Mouse (Mus musculus) urinary bladder, postnatal 10 days (tissue): Measurements from ENCODE around the gene Tsga13.

Experiments
- DNase-seq: peaks from one replicate; pipeline ENCODE4 v3.0.0; 2022; ENCODE audit warnings: low spot score

The Tsga13 gene

DNA sequence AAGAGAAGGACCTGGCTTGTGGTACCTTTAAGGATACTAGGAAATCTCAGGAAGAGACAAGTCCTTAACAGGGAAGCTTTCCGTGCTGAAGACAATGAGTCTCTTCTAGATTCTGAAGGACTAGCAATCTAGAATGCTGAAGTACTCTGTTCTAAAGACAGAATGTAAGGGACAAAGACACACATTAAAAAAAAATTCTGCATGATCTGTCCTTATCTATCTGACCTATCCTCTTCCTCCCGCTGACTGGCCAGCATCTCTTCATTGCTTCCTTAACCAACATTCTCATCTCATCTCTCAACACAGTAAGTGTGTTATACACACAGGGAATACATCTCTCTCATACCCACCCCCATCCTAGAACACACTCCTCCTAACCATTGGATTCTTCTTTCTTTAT, at the start of gene Tsga13:
TSS of gene Tsga13 (minus strand) at position 101 of the 400 bp plus-strand sequence.
- DNase-seq, result no peak

DNA sequence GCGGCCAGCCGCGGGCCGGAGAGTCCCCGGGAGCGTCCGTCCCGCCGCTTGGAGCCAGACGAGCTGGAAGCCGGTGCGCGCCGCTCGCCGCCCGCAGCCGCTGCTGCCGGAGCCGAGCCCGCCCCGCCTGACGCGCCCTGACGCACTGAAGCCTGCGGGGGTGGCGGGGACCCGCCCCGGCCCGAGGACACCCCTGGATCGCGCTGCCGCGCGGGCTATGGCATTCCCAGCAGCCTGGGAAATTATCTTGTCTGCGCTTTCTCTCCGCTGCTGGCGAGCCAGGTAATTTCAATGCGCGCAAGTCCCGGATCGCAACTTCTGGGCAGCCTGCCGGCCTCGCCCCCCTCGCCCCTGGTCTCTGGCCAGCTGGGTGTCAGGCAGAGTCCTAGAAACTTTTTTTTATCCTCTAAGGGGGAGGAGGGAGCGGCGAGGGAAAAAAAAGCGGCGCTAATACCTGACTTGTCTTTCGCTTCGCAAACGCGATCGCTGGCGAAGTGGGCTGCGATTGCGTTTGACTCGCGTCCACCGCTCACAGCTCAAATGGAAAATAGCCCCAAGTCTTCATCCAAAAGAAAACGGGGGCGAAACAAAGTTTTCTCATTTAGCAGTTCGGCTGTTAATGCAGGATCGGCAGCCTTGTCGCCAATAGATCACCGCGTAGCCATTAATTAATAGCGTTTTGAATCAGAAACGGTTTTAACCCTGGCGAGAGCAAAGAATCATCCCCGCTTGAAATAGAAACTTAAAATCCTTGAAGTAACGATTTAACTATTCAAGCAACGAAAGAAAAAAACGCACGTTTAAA, 43.6 kb upstream of the Tsga13 start, which contains the start of gene Klf14:
TSS of gene Klf14 (minus strand) at position 343 of the 805 bp plus-strand sequence.
- no peak for DNase-seq

DNA sequence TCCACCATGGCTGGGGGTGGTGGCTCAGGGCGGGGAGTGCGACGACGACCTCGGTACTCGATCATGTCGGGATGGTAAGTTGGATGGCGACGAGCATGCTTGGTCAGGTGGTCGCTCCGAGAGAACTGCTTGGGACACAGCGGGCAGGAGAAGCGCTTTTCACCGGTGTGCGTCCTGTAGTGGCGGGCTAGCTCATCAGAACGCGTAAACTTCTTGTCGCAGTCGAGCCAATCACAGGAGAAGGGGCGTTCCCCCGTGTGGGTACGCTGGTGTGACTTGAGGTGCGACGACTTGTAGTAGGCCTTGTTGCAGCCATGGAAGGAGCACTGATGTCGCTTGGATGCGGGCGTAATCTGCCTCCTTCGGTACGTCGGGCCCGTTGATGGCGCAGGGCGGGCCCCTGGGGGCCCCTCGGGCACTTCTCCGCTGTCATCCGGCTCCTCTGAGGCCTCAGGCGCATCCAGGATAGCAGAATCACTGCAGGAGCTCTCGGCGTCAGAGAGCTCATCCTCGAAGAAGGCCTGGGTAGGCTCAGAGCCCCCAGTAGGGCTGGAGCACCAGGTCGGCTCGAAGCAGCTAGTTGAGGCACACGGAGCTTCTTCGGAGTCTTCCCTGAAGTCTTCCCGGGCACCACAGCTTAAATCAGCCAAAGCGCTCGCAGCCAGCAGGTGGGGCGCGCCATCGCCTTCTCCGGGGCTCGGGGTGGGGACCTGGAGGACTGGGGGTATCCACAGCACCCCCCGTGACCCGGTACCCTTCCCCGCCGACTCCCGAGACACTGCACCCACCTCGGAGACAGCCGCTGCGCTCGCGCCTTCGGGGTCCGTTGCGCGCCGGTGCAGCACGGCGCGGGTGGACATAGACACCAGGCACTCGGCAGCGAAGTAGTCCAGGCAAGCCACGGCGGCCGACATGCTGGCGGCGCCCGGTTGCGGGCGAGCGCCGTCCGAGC, 42.7 kb upstream of the Tsga13 start:
- no peak for DNase-seq

DNA sequence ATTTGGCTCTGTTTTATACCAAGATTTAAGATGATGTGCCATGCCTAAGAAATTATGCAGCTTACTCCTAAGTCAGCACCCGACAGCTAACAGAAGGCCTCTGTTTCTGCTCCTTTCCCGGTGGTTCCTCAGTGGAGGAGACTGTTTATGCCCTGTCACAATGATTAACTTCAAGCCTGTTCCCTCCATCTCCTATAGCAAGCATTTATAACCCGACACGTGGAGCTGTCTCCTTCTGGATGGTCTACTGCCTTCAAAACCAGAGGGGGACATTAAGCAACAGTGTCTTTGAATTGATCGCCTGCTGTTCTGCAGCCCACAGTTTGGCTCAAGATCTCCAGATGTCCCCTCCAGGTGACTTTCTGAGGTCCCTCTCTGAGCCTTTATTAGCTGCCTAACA, 23.9 kb upstream of the Tsga13 start:
- DNase-seq, result no peak

DNA sequence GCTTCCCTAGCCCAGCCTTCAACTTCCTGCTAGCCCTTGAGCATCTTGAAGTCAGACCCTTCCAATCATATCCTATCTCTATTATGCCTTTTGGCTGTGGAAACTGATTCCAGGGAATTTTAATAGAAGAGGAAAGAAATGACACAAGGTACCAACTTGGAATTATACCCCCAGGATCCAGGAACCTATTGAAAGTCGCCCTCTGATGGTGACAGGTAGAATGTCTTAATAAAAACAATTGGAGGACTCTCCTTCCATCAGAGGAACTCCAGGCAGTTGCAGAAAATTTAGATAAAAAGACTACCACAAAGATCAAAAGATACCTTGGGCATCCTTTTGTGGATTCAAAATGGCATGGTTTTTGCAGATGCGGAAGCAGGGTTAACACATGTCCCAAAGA, 7.4 kb upstream of the Tsga13 start:
- DNase-seq, result no peak

DNA sequence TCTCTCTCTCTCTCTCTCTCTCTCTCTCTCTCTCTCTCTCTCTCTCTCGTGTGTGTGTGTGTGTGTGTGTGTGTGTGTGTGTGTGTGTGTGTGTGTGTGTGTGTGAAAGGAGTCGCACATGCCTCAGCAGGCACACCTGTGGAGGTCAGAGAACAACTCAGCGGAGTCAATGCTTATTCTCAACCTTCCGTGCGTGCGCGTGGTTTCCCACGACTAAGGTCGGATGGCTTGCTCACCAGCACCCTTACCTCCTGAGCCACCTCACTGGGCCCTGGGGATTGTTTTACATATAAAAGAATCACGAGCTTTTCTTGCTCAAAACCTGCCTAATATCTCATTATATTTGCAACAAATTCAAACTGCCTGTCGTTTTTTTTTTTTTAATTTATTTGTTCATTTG, 6.5 kb upstream of the Tsga13 start:
- DNase-seq, result no peak

DNA sequence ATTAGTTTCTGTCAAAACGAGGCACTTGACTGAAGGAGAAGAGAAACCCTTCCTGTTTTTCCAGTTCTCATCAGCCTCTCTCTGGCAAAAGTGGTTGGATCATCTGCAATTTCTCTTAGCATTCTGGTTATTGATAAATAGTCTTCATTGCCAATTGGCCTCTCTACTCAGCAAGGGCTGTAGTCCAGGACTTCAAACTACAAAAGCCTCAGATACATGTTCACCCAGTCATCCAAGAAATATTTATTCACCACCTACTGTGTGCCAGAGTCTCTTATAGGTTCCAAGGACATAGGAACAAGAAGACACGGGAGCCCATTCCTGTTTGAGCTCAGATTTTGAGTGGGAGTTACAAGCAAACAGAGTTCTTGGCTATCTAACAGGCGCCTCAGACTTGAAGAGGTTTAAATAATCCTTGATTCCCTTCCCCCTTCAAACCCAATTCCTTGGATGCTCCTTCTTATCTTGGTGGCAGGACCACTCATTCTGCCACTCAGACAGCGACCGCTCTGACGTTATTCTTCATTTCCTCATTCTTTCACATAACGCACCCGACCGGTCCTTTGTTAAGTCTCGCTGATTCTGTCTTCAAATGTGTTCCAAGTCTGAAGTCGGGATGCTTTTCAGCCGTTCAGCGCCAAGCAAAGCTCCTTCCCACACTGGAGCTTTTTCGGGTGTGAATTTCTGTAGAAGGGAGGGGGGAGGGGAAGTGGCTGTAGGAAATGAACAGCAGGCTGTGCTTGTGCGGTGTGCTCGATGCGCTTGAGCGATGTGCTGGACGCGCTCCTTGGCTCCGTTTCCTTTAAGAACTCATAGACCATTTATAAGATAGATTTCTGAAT, 5.7 kb upstream of the Tsga13 start:
- no peak for DNase-seq

DNA sequence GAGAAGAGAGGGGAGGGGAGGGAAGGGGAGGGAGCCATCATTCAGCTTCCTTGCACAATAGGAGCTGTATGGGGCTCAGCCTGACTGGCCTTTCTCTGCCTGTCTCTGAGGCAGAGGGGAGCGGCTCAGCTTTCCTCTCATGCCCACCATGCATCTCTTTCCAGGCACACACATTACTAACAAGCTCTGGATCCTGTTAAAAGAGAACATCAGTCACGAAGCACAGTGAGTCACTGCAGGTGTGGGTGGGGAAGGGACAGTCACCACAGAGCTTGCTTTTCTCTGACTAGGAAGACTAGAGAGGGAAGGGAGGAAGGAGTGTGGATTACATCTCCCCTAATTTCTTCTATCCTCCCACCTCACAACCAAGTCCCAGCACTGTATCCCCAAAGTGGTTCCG, 7.4 kb downstream of the Tsga13 start:
- DNase-seq, result no peak

DNA sequence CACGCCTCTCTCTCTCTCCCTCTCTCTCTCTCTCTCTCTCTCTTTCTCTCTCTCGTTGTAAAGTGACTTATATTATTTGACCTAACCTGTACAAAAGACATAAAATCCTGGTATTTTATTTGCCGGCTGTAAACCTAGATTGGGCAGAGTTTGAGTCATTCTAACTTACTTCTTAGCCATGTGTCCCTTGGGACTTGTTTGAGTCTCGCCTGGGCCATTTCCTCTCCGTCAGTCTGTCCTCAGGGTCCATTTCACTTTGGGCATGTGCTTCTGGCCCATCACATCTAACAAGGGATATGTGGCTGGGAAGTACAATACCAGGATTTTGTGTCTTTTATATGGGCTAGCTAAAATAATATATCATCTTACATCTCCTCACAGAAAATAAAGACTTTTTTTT, 10.5 kb downstream of the Tsga13 start:
- DNase-seq, result no peak

DNA sequence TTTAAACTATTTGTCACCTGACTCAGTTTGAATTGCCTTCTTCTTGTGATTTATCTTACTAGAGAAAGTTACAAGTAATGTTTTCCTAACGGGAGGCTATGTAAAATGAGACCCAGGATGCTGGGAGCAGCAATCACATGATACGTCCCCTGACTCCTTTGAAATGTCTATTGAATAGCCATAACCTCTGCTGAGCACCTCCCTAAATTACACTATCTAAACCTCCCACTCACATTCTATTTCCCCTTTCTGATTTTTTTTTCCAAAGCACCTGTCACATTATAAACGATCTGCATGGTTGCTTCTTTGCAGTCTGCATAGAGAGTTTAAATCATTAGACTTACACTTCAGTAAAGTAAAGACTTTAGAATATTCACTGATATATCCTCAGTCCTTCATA, 11.3 kb downstream of the Tsga13 start:
- no peak for DNase-seq

DNA sequence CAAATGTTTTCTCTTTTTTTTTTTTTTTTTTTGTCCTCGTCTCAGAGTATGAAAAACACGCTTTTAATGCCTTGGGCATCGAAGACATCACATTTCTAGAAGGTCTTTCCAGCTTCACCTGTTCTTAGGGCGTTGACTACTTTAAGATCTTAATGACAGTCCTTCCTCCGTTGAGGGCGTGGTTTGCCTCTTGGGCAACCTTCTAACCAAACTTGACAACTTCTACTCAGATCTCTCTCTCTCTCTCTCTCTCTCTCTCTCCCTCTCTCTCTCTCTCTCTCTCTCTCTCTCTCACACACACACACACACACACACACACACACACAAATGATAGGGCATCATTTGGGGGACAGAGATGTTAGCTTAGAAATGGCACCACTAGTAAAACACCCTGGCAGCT, 17.9 kb downstream of the Tsga13 start:
- DNase-seq, result no peak

DNA sequence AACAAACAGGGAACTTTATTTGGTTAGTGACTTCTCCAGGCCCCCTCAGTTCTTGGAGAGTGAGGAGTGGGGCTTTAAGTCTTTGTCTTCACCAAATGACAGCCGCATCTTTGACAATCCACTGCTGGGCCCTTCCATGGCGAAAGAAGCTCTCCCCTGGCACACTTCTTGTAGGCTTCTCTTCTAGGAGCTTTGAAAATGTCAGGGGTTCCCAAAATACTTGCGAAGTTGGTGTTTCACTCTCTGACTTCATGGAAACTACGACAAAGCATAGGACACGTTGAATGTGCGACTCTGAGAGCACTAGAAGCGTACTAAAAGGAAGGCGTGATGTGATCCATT, 18.4 kb downstream of the Tsga13 start:
- DNase-seq, result no peak

DNA sequence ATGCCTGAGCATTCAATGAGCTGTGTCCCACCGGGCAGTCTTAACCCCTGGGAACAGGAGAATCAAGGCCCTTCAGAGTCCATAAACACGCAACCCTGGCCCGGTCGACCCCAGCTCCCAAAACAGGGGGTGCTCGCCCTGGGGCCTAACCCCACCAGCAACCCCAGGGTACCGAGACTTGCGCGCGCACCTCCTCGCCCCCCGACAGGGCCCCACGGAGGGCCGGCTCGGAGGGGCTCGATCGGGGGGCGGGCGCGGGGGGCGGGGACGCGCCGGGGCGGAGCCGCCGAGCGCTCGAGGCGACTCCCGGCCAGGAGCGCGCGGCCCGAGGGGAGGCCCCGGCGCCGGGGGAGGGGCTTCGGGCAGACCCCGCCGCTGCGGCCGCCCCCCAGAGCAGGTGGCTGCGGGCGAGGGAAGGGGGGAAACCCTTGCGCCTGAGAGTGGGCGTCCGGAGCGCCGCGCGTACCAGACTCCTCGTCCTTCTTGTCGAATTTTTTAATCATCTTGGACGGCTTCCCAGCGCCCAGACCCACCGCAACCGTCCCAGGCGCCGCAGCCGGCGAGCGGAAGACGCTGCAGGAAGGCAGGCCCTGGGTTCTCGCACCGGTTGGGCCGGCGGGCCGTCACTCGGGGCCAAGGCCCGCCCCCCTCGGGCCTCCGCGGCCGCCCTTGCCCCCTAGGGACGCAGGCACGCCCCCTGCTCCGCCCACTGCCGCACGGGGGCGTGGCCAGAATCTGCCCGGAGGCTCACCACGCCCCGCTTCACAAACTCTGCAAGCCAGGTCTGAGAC, 19.0 kb downstream of the Tsga13 start, which contains the start of gene Copg2:
TSS of gene Copg2 (minus strand) at position 600 of the 791 bp plus-strand sequence.
- DNase-seq, result peak; percentile 83

DNA sequence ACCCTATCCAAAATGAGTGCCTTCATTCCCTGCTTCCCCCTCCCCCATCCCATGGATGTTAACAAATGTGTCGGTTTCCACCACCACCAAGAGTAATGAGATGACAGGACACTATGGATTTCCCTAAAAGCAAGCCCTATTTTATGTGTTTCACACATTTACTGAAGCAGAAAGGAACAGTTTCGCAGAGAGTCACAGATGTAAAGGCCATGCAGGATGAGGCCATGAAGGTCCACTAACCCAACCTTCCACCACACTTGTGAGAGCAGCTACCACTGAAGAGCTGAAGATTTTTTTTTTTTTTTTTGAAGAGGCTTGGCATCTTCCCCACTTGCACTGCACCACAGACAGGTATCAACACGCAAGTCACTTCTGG, 19.6 kb downstream of the Tsga13 start:
- no peak for DNase-seq

DNA sequence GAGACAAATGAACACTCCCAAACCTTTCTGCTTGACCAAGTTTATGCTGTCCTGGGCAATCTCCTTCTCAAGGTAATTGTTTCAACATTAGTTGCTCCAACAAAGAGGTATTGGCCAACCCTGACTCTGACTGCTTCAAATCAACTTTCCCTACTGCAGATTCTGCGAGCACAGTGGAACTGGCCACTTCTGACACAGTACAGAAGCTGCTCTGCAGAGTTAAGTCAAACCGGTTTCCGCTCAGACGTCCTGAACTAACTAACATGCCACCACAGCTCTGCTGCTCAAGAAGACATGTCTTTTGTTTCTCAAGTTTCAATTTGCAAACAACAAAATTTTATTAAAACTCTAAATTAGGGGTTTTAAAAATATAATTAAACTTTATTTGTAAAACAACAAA, 22.3 kb downstream of the Tsga13 start:
- DNase-seq, result no peak

DNA sequence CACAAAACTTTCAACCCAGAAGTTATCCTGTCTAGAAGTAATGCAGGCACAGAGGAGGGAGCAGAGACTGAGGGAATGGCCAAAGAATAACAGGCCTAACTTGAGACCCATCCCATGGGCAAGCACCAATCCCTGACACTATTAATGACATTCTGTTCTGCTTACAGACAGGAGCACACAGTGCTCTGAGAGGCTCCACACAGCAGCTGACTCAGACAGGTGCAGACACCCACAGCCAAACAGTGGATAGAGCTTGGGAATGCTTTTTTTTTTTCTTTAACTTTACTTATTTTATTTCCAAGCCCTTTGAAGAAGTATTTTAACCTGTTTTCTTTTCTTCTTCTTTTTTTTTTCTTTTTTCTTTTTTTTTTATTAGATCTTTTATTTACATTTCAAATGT, 23.6 kb downstream of the Tsga13 start:
- no peak for DNase-seq

DNA sequence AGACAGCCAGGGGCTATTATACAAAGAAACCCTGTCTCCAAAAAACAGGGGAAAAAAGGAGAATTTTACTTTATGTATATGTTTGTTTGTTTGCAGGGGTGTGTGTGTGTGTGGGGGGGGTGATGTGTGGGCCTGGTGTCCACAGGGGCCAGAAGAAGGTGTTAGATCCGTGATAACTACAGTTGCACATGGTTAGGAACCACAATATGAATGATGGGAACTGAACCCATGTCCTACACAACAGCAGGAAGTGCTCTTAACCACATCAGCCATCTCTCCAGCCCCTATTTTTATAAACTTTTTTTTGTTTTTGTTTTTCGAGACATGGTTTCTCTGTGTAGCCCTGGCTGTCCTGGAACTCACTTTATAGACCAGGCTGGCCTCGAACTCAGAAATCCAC, 30.5 kb downstream of the Tsga13 start:
- DNase-seq, result no peak

DNA sequence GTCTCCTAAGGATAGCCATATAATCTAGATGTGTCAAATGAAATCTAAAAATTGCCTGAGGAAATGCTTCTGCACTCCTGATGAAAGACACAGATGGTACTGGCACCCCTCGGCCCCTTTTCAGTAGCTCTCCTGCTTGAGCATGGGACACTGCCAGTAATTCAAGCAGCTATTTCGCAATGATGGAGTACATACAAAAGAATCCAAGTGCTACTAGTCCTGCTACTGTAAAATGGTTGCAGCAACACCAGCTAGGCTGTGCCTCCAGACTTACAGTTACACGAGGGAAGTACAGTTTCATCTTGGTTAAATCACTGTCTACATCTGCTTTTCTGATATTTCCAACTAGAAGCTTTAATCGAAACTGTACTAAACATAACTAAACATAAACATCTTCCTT, 31.9 kb downstream of the Tsga13 start:
- no peak for DNase-seq

DNA sequence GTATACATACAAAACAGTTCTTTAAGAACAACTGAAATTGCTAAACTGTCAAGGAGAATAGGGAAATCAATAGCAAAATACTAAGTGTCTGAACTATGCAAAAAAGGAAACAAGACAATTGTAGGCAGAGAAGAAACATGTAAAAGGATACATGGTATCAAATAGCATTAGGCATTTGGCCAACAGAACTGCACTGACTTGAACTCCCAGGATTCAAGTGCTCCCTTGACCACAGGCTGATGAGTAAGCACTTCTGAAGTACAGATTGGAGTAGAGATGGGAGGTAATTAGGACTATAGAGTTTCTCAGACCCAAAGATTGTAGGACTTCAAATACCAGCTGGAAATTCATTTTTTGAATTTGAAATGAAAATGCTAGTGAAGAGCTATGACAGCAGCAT, 38.7 kb downstream of the Tsga13 start:
- DNase-seq, result no peak

DNA sequence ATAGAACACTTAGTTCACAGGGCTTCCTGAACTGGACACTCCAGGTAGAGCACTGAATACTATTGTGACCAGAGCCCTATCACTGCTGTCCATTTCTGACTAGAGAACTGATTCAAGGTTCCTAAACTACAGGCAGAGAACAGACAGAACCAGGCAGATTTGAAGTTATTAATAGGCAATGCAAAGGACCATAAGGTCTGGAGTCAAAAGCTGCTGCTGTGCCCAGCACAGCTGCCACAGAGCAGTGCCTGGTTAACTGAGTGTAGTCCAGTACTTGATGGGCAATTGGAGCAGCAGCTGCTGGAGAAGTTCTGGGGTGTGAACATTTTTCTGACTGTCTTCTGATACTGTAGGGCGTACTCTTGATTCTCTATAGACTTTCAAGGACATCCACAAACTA, 48.9 kb downstream of the Tsga13 start:
- no peak for DNase-seq

DNA sequence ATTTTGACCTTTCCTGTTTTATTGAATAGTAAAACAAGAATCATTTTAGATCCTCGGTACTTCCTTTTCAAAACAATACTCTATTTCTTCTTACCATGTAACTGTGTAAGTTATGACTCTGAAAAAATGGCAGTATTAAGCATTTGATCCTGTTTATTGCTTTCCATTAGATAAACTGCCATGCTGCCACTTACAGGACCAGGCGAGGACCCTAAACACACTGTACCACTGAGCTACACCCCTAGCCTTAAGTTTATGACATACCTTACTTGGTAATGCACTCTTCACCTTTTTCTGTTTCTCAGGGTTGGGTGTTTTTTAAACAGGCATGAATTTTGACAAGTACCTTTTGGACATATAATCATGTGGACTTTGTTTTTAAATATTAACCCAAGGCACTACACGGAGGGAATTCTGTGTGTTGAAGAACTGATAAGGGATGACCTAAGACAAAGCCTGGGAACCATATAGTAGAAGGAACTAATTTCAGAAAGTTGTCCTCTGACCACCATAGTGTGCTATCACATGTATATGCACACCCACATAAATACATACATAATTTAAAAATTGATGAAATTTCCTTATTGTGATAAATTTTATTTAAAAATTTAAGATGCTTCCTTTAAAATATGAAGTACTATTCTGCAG, 50.2 kb downstream of the Tsga13 start:
- DNase-seq, result no peak
